ENCODE assay signal across 8 mouse cellular contexts in genomic region chr12:76307964-76308363, GRCm38 (mm10). TPM values are rescaled to one million over a fixed set of nuclear protein-coding genes. Genes with fewer than 3 reads are reported as not detected.
A peak's percentile ranks its signal among the peaks of the same experiment; 100 is the strongest.
DNase-seq lines count a peak whose midpoint lies in the region; ATAC-seq lines count a peak whose summit lies in the region.

No protein-coding gene starts in this region.

- no peaks in the 10 kb centered on the region for H3K9me3 ChIP-seq in stomach, embryonic 14.5 days (ENCODE audit: control insufficient read depth, low read depth, low read length)

- peaks cover 24% of the 10 kb centered on the region for H3K36me3 ChIP-seq in stomach, embryonic 14.5 days (ENCODE audit: control insufficient read depth, insufficient read depth, low read length)

- no peak overlapping the region for H3K9ac ChIP-seq in stomach, embryonic 14.5 days (replicated peaks; ENCODE audit: low read depth, low read length)

- no peaks in the 10 kb centered on the region for H3K27me3 ChIP-seq in stomach, embryonic 14.5 days (ENCODE audit: control insufficient read depth, insufficient read depth, low read length)

- intact Hi-C loops in left cerebral cortex, postnatal 14 days (cut with DNase I): no loop called here

- WGBS in stomach, embryonic 14.5 days: 33% methylated on average over 9 of the region's 9 CpGs

- H3K4me2 ChIP-seq in stomach, embryonic 14.5 days (replicated peaks; ENCODE audit: low read depth, low read length): no peak overlapping the region

- H3K4me1 ChIP-seq in stomach, embryonic 14.5 days (ENCODE audit: control insufficient read depth, insufficient read depth, low read length): 0 out of 2 replicates have a peak, but pooled peaks cover 3% of the 10 kb centered on the region

- H3K27ac ChIP-seq in stomach, embryonic 14.5 days (ENCODE audit: low read length): peak overlapping the region; percentile 87

- peak; percentile 74 for DNase-seq in layer of hippocampus, adult 9-11 months
- no peak for DNase-seq in layer of hippocampus, adult 9-10 months (ENCODE audit: low spot score)
- DNase-seq in MN1 (ENCODE audit: low spot score): peak; percentile 57
- DNase-seq in heart, adult 18-20 months: peak; percentile 39 to 62
- peak; percentile 49 to 78 for DNase-seq in left cerebral cortex, postnatal 14 days (ENCODE audit: low spot score in 2 of 2)
- no peak for DNase-seq in cerebellum, postnatal 14 days
- DNase-seq in urinary bladder, adult 18-20 months (ENCODE audit: low spot score in 2 of 2): no peak

- ATAC-seq in stomach, embryonic 14.5 days (ENCODE audit: insufficient number of reproducible peaks, insufficient read depth, low FRiP score, low read depth): peak; percentile 79; the same call in 1 of the 2 replicates

- H3K4me3 ChIP-seq in stomach, embryonic 14.5 days (ENCODE audit: low read depth, low read length): no peak overlapping the region

RNA-seq across cellular contexts. Expression of gene Akap5, which starts 16.7 kb away (rescaled TPM):
- under 1 TPM; 0.46 to 0.52 TPM for total RNA-seq in heart, adult 18-20 months (2021)
- total RNA-seq in left cerebral cortex, postnatal 14 days (2021): 100 to 1,000 TPM; 109 to 111 TPM
- 7.2 and 7.5 TPM in 2 replicates for polyA plus RNA-seq in stomach, embryonic 14.5 days (2014; fragmentation: Nextera tagmentation; extraction: Ambion mirVana)

RNA-seq across cellular contexts. Expression of gene Mthfd1, which starts 52.9 kb away (rescaled TPM):
- 10 to 100 TPM; 25.6 to 27.9 TPM for total RNA-seq in heart, adult 18-20 months (2021)
- total RNA-seq in left cerebral cortex, postnatal 14 days (2021): 10 to 100 TPM; 35.8 to 36.6 TPM
- 76.7 and 82.0 TPM in 2 replicates for polyA plus RNA-seq in stomach, embryonic 14.5 days (2014; fragmentation: Nextera tagmentation; extraction: Ambion mirVana)

Comparison
In these comparisons a context has a peak if more than half of its experiments do, and no peak if none do; other contexts are left out.
1. DNase-seq: peak in layer of hippocampus, adult 9-11 months (single experiment), MN1 (single experiment), heart, adult 18-20 months (2 of 2) and left cerebral cortex, postnatal 14 days (2 of 2); none in layer of hippocampus, adult 9-10 months (single experiment), cerebellum, postnatal 14 days (0 of 2) and urinary bladder, adult 18-20 months (0 of 2).
2. RNA of gene Akap5, which starts 16.7 kb away (total RNA-seq): 109 to 111 TPM in left cerebral cortex, postnatal 14 days; 0.46 to 0.52 TPM in heart, adult 18-20 months; every median in the first group is over 10 times any median in the second.